Mouse (Mus musculus): ENCODE results near the gene Gng8.

Gng8 gene

DNA sequence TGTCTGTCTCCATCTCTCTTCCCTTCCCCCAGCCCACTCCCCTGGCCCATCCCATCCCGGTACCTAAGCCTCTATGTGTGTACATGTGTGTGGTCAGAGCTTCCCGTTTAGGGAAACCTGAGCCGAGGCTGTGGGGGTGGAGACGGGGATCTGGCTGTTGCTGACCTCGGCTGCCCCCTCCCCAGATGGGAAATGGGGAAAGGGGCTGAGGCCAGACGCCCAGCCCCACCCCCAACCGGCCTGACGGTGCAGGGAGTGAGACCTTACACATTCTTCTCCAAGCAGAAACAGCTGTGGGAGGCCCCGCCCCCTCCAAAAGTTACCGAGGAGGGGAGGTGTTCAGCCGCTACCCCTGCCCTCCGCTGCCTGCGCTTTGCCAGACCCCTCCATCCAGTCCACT lies 15.0 kb upstream of the Gng8 start:
- peak; percentile 36 for DNase-seq

- DNase-seq, result no peak
These were observed 13.9 kb upstream of the Gng8 start for GRCm38 (mm10) chr7:16877717-16878116.

GRCm38 (mm10) chr7:16879796-16880547 lies 11.6 kb upstream of the Gng8 start:
- peak; percentile 52 for DNase-seq

- DNase-seq, result no peak
These were observed 11.0 kb upstream of the Gng8 start for GRCm38 (mm10) chr7:16880615-16881014.

DNA sequence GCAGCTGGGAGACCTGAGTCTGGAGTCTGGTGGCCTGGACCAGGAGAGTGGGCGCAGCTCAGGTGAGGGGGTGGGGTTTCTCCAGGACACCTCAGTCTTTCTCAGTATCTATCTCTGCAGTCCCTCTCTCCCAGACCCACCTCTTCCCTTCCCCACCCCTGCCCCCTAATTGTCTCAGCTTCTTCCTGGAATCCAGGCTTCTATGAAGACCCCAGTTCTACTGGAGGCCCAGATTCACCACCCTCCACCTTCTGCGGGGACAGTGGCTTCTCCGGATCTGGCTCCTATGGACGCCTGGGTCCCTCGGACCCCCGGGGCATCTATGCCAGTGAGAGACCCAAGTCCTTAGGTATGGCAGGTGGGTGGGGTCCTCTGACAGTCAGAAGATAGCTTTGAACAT lies 8.4 kb upstream of the Gng8 start:
- DNase-seq, result no peak

- DNase-seq, result no peak
These were observed 7.3 kb upstream of the Gng8 start for GRCm38 (mm10) chr7:16884334-16884733.

GRCm38 (mm10) chr7:16885271-16885776 lies 6.3 kb upstream of the Gng8 start:
- DNase-seq, result no peak

- no peak for DNase-seq
These were observed 5.7 kb upstream of the Gng8 start for GRCm38 (mm10) chr7:16885905-16886304.

DNA sequence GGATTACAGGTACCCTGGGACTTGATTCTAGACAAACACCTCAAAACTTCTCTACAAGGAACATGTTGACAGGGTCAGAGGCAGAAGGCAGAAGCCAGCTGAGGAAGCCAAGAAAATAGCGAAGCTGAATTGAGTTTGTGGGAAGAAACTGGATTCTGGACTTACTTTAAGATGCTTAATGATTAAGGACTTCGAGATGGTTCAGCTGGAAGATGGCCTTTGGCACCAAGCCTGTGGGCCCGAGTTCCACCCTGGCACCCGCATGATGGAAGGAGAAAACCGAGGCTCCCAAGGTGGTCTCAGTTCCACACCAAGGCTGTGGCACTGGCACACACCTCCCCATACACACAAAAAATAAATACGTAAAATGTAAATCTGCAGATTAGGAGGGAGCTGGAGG lies 1.1 kb upstream of the Gng8 start:
- DNase-seq, result peak; percentile 37

DNA sequence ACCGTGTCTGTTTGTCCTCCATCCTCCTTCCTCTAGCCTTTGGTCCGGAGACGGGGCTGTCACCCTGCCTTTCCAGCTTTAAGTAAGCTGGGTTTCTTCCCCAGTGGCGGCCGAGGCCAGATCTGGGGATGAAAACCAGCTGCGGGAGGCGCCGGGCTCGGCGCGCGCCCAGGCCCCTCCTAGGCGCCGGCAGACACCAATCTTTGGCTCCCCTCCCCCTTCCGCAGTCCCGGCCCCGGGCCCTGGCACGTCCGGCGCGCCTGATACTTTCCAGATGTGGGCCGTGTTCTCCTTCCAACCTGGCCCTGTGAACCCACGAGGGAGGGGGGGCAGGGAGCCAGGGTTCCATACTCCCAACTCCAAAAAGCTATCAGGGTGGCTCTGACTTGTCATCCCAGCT lies 642 bp upstream of the Gng8 start:
- peak; percentile 83 for DNase-seq

GRCm38 (mm10) chr7:16892352-16892730 lies 755 bp downstream of the Gng8 start:
- no peak for DNase-seq

DNA sequence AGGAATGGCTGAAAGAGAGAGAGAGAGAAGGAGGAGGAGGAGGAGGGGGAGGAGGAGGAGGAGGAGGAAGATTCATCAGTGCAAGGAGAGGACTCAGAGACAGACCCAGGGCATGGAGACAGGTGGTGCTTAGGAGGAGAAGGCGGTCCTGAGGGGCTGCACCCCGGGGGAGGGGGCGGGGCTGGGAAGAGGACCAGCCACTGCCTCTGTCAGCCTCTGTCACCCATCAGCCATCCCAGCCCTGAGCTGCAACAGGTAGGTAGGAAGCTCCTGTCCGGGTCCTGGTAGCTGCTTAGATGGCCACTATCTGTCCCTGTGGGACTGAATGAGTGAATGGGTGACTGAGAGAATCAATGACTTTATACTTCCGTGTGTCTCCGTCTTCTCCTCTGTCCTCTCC lies 2.0 kb downstream of the Gng8 start:
- no peak for DNase-seq

- DNase-seq, result no peak
These were observed 2.7 kb downstream of the Gng8 start for GRCm38 (mm10) chr7:16894279-16894678.

DNA sequence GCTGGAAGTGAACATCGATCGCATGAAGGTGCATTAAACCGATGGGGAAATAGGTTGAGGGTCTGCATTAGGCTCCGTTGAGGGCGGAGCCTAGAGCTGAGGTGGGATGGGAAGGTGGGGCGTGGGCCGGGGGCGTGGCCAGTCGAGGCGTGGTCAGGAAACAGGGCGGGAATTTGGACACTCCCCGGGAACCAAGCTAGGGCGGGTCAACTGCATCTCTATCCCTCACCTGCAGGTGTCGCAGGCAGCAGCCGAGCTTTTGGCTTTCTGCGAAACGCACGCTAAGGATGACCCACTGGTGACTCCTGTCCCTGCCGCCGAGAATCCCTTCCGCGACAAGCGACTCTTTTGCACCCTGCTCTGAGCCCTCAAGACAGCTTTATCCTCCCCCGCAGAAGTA lies 3.4 kb downstream of the Gng8 start:
- DNase-seq, result peak; percentile 80

DNA sequence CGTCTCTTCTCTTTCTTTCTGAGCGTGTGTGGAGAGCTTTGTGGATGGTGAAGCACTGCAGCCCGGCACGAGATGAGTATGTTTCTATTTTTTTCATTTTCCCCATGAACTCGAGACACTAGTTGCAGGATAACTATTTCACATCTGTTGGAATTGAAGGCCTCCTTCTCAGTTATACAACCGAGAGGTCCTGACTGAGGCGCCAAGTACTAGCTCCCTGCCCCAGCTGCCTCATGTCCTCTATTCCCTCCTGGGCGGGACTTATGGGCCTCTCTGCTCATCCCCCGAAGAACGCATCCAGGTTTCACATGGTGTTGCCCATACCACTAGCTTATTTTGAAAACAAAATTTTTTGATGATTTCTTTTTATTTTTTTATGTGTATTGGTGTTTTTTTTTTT lies 3.9 kb downstream of the Gng8 start:
- DNase-seq, result no peak

DNA sequence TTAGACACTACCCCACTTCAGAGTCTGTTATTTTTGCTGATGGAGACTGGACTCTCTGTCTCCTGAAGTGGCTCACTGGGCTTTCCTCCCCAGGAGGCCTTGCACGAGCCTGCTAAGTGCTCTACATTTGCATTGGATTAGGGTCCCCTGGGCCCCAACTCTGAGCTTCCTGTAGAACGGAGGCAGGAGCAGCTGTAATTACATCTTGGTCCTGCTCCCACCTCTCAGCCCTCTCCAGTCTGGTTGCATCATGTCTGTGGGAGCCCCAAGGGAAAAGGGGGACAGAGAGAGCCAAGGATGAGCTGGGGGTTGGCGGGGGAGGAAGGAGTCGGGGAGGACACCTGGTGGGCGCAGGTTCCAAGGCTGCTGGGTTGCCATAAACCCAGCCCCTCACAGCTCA lies 8.9 kb downstream of the Gng8 start:
- no peak for DNase-seq

GRCm38 (mm10) chr7:16903439-16903955 lies 11.9 kb downstream of the Gng8 start:
- no peak for DNase-seq

DNA sequence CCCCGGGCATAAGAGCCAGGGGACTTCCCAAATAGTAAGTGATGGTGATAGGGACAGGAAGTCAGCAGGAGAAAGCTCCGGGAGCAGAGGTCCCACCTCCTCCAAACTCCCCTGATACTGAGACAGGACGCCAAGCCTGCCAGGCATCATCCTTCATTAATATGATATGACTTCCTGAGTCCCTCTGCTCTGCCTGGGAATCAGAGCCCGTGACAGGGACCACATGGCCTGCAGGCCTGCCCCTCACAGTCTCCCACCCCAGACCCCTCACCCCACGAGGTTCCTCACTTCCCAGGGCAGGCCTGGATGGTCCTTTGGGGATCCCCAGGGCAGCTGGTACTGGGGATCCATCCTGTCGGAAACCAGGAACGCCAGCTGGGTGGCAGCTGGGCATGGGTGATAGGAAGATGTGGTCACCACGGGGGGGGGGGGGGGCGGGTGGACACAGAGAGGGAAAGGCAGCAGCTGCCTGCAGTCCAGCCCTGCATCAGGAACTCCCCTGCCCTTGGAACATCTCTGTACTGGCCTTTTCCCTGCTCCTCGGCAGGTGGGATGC lies 12.6 kb downstream of the Gng8 start:
- no peak for DNase-seq

GRCm38 (mm10) chr7:16905491-16906021 lies 14.0 kb downstream of the Gng8 start:
- DNase-seq, result no peak

GRCm38 (mm10) chr7:16906281-16906680 lies 14.7 kb downstream of the Gng8 start, which contains the start of gene Ptgir:
Ptgir (plus strand) TSS chr7:16906490.
- no peak for DNase-seq

- no peak for DNase-seq
These were observed 15.4 kb downstream of the Gng8 start for GRCm38 (mm10) chr7:16906889-16907559.

- no peak for DNase-seq
These were observed 16.3 kb downstream of the Gng8 start for GRCm38 (mm10) chr7:16907842-16908241.

GRCm38 (mm10) chr7:16908367-16908766 lies 16.8 kb downstream of the Gng8 start:
- DNase-seq, result no peak

- DNase-seq, result no peak
These were observed 17.3 kb downstream of the Gng8 start for GRCm38 (mm10) chr7:16908859-16909258.

All from lung, postnatal 14 days (tissue).